Mouse (Mus musculus) left cerebral cortex, postnatal 36 days (tissue): Measurements from ENCODE around the gene Aaas. TPM values are rescaled to one million over a fixed set of nuclear protein-coding genes. Genes with fewer than 3 reads are reported as not detected.
"Not testable (repeated sequence)": the region's sequence is repeated elsewhere in the genome, so short reads cannot be mapped to it uniquely, and the experiment has no call there.

ENCODE experiments used
- DNase-seq, 2 experiments: peaks; one replicate each; pipeline ENCODE4 v3.0.0; 2021 to 2022; ENCODE audit warnings: low spot score in 2 of 2, mixed read lengths in 1 of 2
- intact Hi-C: fragments of 180-260 bp; cut with DNase I; formaldehyde crosslinking; loops from one replicate; pipeline ENCODE4 v1.15.1; 2025
- total RNA-seq, 2 experiments: library from RNA; stranded (reverse); gene quantifications; 2 replicates each; pipeline ENCODE4 v1.2.3; 2021

The Aaas gene
- total RNA-seq, 2 experiments from 2014 or later, result 17.2 to 17.7 TPM

DNA sequence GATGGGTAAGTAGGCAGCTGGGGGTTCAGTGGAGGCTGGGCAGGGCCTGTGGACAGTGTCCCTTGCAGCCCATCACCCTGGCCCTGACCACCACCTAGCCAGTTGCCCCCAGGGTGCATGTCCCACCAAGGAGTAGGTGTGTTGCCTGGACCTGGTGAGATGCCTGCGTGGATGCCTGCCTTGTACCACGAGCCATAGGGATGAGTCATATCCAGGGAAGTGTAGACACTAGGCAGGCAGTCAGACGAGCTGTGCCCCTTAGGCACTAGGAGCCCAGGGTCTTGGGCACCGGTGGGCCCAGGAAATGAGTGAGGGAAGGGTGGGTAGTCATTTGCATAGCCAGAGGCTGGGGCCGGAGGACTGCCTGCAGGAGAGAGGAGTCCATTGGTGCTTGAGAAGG, 8.3 kb upstream of the Aaas start:
- DNase-seq, result no peak
- intact Hi-C loops, result no loop called here

DNA sequence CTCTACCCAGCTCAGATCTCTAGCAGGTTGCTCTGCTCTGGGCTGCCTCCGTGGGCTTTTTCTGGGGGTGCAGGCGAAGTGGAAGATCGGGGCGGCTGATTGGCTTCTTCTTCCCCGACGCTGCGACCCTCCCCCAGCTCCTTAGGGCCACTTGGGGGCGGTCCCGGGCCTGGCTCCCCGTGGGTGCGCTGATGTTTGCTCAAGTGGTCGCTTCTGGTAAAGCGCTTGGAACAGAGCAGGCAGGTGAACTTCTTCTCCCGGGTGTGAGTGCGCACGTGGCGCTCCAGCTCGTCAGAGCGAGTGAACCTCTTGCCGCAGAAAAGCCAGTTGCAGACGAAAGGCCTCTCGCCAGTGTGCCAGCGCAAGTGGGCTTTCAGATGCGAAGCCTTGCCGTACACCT, 7.6 kb upstream of the Aaas start:
- DNase-seq, result no peak
- intact Hi-C loops, result no loop called here

DNA sequence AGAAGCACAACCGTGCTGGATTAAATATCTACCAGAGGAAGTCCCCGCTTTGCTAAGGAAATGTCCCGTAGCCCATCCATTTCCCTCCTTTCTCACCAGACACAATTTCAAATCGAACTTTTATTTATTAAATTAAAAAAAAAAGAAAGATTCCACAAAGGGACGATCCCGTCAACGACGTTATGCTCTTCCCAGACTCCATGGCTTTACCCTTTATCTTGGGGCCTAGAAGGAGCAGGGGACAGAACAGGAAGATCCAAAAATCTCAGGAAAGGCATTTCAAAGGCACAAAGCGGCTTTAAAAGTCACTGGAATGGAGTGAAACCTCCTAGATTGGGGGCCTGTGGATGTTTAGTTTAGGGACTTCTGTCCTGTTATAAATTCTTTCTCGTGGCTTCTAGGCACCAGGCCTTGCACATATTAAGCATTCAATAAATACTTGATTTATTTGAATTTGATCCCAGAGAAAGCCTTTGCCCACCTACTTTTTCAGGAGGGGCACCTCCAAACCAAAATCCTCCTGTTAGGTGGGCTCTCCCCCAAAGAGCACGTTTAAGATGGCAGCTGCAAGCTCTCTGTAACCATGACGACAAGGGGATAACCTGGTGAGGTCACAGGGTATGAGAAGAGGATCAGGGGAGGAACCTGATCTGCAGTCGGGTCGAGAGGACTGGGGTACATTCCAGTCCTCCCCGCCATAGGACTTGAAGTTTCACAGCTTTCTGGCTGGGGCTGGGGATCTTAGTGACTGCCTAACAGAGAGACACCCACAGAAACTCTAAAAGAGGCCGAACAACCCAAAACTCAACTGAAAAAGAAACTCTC, 6.1 kb upstream of the Aaas start:
- DNase-seq, result no peak
- intact Hi-C loops, result loop anchor here (2.0 kb wide), 1 partner anchor 20 kb away; no protein-coding TSS in a partner anchor

DNA sequence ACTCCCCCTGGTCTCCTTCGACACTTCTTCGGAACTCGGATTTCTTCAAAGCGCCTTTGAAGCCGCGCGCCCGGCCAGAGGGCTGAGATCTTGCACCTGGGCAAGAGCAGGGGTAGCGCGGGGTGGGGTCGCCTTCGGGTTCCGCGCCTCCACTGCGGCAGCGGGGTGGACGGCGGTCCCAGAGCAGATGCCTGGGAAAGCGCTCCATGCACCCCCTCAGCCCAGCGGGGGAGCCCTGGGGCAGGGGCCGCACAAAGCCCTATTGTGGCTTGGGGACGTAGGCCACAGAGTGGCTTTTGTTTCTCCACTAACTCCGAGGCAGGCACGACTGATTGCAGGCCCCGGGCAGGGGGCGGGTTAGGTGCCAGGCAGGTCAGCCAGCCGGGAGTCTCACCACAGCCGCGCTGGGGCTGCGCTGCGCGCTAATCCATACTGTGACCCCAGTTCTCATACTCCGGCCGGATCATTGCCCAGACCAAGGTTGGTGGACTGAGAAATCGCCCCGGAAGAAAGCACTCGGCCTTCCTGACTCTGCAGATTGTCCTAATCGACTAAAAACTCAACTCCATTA, 5.4 kb upstream of the Aaas start:
- intact Hi-C loops, result loop anchor here (2.0 kb wide), 1 partner anchor 21 kb away; no protein-coding TSS in a partner anchor

DNA sequence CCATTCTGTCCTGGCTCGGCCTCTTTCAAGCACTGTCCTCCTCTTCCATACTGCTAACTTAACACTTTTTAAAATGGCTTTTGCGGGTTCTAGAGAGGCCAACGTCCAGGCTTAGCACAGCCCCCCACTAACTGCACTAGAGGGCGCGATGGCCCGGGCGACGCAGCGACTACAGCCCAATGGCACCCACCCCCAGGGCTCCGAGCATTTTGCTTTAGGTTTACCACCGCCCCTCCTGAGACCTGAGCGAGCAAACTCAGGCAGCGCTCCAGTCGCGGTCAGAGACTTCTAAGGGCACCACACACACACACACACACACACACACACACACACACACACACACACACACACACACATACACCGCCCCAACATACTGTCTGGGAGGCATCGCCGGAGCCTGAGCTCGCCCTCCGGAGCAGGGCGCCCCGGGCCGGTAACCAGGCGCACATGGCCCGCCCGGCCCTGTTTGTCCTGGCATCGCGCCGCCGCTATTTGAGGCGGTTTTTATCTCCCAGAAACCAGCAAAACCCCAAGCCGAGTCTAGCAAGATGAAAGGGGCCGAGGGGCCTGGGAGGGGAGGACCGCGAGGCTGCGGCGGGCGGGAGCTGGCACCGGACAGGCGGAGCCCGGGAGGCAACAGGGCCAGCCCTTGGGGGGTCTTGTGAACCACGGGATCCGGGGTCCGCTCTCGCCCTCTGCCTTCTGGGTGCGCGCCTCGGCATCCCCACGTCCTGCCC, 4.7 kb upstream of the Aaas start:
- intact Hi-C loops, result no loop called here
- peak; percentile 19 to 24 for DNase-seq

More for the DNA sequence above, 5.4 kb upstream of the Aaas start:
- DNase-seq, result peak in 1 of 2 experiments; percentile 33

DNA sequence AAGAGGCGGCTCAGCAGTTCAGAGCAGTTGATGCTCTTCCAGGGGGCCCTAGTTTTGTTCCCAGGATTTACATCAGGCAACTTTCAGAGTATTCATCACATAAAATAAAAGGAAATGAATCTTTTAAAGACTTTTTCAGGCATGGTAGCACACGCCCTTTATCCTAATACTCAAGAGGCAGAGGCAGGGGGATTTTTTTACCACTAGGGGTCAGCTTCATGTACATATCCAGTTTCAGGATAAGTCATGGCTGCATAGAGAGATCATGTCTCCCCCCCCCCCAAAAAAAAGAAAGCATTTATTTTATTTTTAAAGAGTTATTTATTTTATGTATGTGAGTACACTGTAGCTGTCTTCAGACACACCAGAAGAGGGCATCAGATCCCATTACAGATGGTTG, 3.4 kb upstream of the Aaas start:
- intact Hi-C loops, result no loop called here
- no peak for DNase-seq

DNA sequence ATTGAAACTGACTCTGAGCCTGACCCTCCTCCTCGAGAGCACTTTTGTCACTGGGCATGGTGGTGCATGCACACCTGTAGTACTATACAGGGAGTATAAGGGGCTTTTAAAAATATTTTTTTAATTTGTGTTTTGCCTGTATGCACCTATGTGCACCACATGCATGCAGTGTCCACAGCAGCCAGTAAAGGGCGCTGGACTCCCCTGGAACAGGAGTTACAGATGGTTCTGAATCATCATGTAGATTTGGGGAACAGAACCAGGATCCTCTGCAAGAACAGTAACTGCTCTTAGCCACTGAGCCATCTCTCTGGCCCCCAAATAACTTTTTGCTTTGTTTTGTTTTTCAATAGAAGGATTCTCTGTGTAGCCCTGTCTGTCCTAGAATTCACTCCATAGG, 1.6 kb upstream of the Aaas start:
- intact Hi-C loops, result no loop called here
- no peak for DNase-seq

DNA sequence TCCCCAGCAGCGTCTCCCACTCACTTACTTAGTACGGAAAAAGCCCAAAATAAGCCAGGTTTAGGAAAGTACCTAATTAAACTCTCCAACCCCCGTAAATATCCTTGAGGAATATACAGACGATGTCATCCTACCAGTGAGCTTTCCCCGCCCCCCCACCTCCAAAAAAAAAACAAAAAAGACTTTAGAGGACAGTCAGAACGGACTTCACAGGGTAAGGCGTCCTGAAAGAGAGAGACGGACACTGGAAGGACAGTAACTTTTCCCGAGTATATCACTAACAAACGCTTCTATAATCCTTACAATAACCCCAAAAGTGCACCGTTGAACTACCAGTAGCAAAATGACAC, 346 bp upstream of the Aaas start:
- DNase-seq, result no peak
- intact Hi-C loops, result no loop called here

DNA sequence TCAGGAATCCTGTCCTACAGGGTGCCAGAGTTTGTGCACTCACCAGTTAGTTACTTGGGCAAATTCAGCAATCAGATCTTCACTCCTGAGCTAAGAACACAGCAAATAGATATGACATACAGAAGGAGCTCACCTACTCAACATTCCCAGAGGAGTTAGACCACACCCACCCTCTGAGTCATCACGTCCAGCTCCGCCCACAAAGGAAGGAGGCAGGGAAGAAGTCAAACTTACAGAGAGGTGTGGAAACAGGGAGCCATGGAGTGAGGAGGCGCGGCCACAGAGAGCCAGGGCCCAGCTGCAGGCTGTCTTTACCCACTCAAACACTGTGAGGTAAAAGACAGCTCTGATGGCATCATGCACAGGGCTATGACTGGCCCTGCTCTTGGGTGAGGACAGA, 4.1 kb downstream of the Aaas start:
- DNase-seq, result no peak
- intact Hi-C loops, result no loop called here

DNA sequence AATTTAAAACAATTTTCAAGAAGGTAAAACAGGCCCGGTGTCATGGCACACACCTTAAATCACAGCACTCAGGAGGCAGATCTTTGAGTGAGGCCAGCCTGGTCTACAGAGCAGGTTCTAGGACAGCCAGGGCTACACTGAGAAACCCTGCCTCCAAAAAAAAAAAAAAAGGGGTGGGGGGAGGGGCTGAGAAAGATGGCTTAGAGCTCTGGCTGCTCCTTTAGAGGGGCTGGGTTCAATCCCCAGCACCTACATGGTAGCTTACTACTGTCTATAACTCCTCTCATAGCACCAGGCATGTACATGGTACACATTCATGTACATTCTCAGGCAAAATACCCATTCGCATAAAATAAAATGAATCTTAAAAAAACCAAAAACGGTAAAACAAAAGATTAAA, 6.1 kb downstream of the Aaas start:
- intact Hi-C loops, result loop anchor here (5.0 kb wide), 1 partner anchor 33 kb away; no protein-coding TSS in a partner anchor
- DNase-seq, result no peak

DNA sequence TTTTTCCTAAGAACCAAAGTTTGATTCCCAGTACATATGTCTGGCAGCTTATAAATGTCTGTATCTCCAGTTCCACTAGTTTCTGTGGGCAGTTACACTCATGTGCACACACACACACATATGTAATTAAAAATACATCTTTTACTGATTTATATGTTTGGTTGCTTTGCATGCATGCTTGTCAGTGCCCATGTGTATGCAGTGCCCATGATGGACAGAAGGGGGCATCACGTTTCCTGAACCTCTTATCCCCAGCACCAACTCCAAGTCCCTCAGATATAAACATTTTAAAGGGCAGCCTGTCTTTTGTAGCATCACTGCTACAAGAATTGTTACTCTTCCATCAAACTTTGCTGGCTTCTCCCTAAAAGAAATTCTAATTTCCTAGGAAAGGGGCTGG, 9.0 kb downstream of the Aaas start:
- no peak for DNase-seq

DNA sequence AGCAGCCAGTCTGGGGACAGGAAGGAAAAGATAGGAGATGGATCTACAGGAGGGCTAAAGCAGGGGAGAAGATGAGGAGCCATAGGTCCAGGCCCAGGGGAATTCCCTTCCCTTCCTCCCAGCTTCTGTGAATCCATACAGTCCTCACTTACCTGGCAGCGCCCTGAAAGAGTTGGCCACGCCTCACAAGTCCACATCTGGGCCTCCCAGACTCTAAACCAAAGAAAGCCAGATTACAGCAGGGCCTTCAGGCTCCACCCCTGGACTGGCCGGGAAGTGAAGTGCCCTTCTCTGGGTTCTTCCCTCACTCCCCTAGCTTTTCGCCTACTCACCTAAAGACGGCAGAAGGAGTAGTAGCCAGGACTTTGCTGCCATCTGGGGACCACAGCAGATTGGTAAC, 11.0 kb downstream of the Aaas start:
- no peak for DNase-seq
- intact Hi-C loops, result loop anchor here (5.0 kb wide), 1 partner anchor 38 kb away; no protein-coding TSS in a partner anchor

More for the DNA sequence above, 9.0 kb downstream of the Aaas start:
- intact Hi-C loops, result loop anchor here (5.0 kb wide), 1 partner anchor 36 kb away; no protein-coding TSS in a partner anchor

DNA sequence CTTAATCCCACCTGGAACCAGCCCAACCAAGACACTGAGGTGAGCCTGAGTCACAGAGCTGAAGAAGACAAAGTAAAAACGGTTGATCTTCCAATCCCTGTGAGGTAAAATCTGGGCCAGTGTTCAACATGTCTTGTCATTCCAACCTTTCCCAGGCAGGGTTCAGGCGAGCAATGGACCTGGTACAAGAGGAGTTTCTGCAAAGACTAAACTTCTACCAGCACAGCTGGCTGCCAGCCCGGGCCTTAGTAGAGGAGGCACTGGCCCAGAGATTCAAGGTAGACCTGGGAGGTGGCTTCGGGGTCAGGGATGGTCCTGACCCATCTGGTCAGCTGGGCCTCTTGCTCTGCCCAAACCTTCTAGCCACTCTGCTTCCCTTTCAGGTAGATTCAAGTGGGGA, 13.6 kb downstream of the Aaas start:
- no peak for DNase-seq
- intact Hi-C loops, result no loop called here

DNA sequence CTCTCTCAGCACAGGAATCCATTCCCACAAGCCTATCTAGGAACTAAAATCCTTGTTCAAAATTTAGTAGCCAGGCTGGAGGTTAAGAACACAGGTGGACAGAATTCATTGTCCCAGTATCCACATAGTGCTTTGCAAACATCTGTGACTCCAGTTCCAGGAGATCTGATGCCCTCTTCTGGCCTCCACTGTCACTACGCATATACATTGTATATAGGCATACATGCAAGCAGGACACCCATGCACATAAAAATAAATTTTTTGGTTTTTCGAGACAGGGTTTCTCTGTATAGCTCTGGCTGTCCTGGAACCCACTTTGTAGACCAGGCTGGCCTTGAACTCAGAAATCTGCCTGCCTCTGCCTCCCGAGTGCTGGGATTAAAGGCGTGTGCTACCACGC, 14.6 kb downstream of the Aaas start:
- intact Hi-C loops, DNase-seq: not testable (repeated sequence)

DNA sequence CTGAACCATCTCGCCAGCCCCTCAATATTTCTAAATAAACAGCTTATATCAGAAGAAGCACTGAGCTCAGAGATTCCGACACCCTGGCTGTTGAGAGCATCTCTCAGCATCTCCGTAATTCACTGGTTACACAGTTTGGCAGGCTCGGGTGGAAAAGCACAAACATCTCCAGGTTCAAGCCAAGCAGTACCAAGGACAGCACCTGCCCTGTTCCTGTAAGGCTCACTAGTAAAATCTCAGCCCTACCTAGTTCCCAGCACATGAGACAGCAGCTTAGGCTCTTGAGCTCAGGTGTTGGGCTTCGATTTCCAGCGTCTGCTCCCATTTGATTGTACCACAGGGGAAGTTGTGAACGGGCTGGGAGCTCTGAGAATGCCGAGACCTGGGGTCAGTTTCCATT, 15.3 kb downstream of the Aaas start:
- intact Hi-C loops, result no loop called here
- no peak for DNase-seq

DNA sequence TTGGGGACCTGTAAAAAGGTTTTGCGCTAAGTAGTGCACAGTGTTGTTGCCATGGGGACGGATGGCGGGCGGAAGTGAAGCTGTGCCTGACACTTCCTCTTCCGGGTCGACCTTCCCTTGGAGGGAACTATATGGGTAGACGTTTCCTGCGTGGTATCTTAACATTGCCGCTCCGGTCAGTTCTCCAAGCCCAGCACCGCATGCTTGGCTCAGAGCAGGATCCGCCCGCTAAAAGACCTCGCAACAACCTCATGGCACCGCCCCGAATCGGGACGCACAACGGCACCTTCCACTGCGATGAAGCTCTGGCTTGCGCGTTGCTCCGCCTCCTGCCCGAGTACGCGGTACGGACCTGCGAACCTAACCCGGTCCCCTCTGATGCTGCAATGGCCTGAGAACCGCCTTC, 19.0 kb downstream of the Aaas start, which contains the start of gene Myg1:
Gene Myg1 (plus strand): TSS at position 100 of the 406 bp plus-strand sequence.
- intact Hi-C loops, result no loop called here
- DNase-seq, result peak; percentile 82 to 86

DNA sequence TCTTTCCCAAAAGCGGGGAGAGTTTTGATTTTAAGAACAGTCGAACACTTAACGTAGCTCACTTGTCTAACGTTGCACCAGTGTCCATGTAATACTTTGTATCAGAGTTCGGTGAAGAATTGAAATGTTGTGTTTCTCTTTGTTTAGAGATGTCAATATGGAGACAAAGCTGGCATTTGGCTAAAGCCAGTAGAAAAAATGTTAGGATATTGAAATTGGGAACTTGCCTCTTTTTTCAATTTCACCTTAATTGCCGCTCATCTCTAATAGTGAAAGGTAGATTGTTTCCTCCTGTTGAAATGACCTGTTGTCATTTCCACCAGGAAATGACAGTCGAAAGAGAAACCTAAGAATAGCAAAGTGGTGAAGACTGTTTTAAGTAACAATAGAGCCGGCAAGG, 23.7 kb downstream of the Aaas start:
- no peak for DNase-seq
- intact Hi-C loops, result no loop called here

DNA sequence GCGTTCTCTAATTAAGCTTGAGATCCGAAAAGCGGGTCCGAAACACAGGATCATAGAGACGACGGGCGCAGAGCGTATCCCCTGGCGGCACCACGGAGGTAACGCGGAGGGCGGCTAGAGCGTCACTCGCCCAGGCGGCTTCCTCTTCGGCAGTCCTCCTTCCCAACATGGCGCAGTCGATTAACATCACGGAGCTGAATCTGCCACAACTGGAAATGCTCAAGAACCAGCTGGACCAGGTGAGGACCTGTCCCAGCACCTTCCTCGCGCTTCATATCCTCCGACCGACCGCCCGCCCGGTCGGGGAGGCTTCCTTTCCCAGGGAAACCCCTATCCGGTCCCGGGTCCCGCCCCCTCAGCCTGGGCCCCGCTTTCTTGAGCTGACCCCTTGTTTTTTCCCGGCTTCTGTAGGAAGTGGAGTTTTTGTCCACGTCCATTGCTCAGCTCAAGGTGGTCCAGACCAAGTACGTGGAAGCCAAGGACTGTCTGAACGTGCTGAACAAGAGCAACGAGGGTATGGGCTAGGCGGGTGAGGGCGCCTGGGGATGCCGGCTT, 24.5 kb downstream of the Aaas start, which contains the start of gene Pfdn5:
Gene Pfdn5 (plus strand): TSS at position 95 of the 555 bp plus-strand sequence.
- intact Hi-C loops, result no loop called here
- peak; percentile 86 for DNase-seq

DNA sequence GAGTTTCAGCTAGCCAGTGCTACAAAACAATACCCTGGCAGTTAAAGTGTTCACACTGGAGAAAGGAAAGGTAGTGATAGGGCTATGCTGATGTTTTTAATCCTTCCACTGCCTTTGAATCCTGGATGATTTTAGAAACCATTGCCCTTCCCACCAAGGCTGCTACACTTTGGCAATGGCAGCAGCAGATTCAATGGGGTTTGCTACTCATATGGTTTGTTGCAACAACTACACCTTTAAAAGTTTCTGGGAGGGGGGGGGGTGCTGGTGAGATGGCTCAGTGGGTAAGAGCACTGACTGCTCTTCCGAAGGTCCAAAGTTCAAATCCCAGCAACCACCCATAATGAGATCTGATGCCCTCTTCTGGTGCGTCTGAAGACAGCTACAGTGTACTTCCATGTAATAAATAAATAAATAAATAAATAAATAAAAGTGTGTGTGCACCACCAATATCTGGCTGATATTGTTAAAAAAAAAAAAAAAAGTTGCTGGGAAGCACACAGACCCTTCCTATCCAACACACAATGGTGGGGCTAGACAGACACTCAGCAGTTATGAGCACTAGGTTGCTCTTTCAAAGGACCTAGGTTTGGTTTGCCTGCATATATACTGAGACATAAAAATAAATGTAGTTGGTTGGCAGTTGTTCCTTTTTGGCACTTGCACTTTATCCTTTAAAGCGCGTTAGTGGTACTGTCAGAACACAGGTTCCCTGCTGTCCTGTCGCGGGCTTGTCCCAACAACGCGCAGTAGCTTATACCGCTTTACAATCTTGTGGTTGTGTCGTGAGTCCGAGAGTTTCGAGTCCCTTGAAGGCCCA, 25.7 kb downstream of the Aaas start:
- intact Hi-C loops, result no loop called here
- DNase-seq, result no peak
